Comparison of ENCODE assay signal across 12 mouse cellular contexts in the genomic region with DNA sequence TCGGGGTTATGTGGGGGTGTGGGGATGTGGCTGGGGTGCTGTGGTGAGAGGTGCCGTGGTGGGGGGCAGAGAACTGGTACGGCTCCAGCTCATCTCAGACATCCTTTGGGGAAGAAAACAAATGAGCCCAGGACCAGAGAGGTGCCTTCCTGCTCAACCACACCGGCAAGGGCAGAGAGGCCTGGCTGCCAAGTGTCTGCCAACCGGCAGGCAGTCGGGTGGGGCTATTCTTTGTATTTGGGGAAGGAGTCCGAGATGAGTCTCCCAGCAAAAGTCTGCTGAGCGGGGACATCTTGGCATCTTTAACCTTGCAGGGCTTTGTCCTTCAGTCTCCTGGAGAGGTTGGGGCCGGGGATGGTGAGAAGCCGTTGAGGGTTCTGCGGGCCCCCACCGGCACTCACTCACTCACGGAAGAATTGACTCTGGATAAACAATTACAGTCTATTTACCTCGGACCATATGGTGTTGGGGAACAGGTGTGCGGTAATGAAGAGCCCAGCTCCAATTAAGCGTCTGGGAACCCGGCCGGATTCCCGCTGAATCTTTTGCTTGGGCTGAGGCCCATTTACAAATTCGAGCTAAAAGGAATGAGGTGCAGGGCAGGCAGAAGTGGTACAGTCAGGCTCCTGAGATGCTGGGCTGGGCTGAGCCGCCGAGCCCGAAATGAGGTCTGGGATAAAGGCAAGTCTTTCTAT.
DNase-seq lines count a peak whose midpoint lies in the region; ATAC-seq and TF ChIP-seq lines count a peak whose summit lies in the region.
"Had no signal": no experiment of that assay in that cellular context is flagged by ENCODE, and none has a peak within 500 bp of the region (broad histone marks: within the 10 kb centered on the region; RNA-seq: fewer than 3 reads in every experiment).

No protein-coding gene starts in this region.

- H3K9ac ChIP-seq in forebrain, embryonic 12.5 days, result no peak overlapping the region
- no peak overlapping the region for H3K9ac ChIP-seq in limb, embryonic 13.5 days

- H3K27ac ChIP-seq in forebrain, embryonic 12.5 days, result peak overlapping the region; percentile 70
- H3K27ac ChIP-seq in limb, embryonic 13.5 days, result peak overlapping the region; percentile 28; the same call in 1 of the 2 replicates
- H3K27ac ChIP-seq: gastrocnemius, adult 2 months had no signal

- peak; percentile 75; the same call in 1 of the 2 replicates for ATAC-seq in forebrain, embryonic 12.5 days (ENCODE audit: low FRiP score)
- no peak for ATAC-seq in limb, embryonic 13.5 days (ENCODE audit: low FRiP score, low read depth)
- no peak for ATAC-seq in frontal cortex, adult (ENCODE audit: low TSS enrichment)

- TF ChIP-seq CTCF in brain, embryonic 14.5 days (IDR thresholded peaks at IDR 0.05; ENCODE audit: borderline replicate concordance, extremely low read depth, insufficient read depth, insufficient read length), result no peak

- H3K4me1 ChIP-seq in forebrain, embryonic 12.5 days, result peaks cover 45% of the 10 kb centered on the region
- peaks cover 52% of the 10 kb centered on the region for H3K4me1 ChIP-seq in limb, embryonic 13.5 days

- H3K27me3 ChIP-seq in forebrain, embryonic 12.5 days, result no peaks in the 10 kb centered on the region; the same call in 1 of the 2 replicates
- H3K27me3 ChIP-seq in limb, embryonic 13.5 days, result peaks cover 8% of the 10 kb centered on the region; the same call in 1 of the 2 replicates

- no peaks in the 10 kb centered on the region for H3K36me3 ChIP-seq in forebrain, embryonic 12.5 days (replicated peaks)
- no peaks in the 10 kb centered on the region for H3K36me3 ChIP-seq in limb, embryonic 13.5 days

- H3K4me3 ChIP-seq in forebrain, embryonic 12.5 days (replicated peaks), result no peak overlapping the region
- H3K4me3 ChIP-seq in limb, embryonic 13.5 days, result no peak overlapping the region
- H3K4me3 ChIP-seq: gastrocnemius, adult 2 months had no signal

- no peak overlapping the region for H3K4me2 ChIP-seq in forebrain, embryonic 12.5 days
- H3K4me2 ChIP-seq in limb, embryonic 13.5 days (replicated peaks), result 0 out of 2 replicates have a peak overlapping the region, but pooled peaks have one; percentile 2
- H3K4me2 ChIP-seq: heart, embryonic 11.5 days had no signal

- TF ChIP-seq POLR2A in brain, embryonic 14.5 days (IDR thresholded peaks at IDR 0.05; ENCODE audit: borderline replicate concordance, extremely low read depth, insufficient read depth, insufficient read length, poor library complexity, severe bottlenecking), result no peak

- 23% methylated on average over 23 of the region's 23 CpGs for WGBS in forebrain, embryonic 12.5 days
- 24% methylated on average over 23 of the region's 23 CpGs for WGBS in limb, embryonic 13.5 days

- DNase-seq in brain, embryonic 14.5 days (ENCODE audit: low read depth), result peak; percentile 93
- peak; percentile 92 to 95 for DNase-seq in cerebellum, adult 18-20 months
- DNase-seq in spleen, postnatal 36 days (ENCODE audit: low spot score in 2 of 2), result no peak
- DNase-seq in adrenal gland, postnatal 14 days, result no peak
- DNase-seq: adrenal gland, adult 2 months; gastrocnemius, adult 2 months; liver; lung, postnatal 10 days had no signal

- no peaks in the 10 kb centered on the region for H3K9me3 ChIP-seq in forebrain, embryonic 12.5 days
- H3K9me3 ChIP-seq in limb, embryonic 13.5 days, result no peaks in the 10 kb centered on the region

Comparison
In these comparisons a context has a peak if more than half of its experiments do, and no peak if none do; other contexts are left out.
1. DNase-seq: peak in brain, embryonic 14.5 days (single experiment) and cerebellum, adult 18-20 months (2 of 2); none in spleen, postnatal 36 days (0 of 2) and adrenal gland, postnatal 14 days (single experiment).